Mouse (Mus musculus) heart, postnatal 0 days (tissue): ENCODE measurements around the gene Plxna2. TPM values are rescaled to one million over a fixed set of nuclear protein-coding genes. Genes with fewer than 3 reads are reported as not detected.

Source experiments
- ATAC-seq: fragments of 200-750 bp; cut with Nextera tagmentation; 2 replicates; pipeline ENCODE4 v1.8.0; 2017; ENCODE audit warnings: low read depth, moderate number of reproducible peaks, moderate library complexity; ENCODE audit not compliant: insufficient read depth
- DNase-seq: peaks from one replicate; pipeline ENCODE4 v3.0.0-alpha.2; 2016; ENCODE audit warnings: low spot score
- H3K27ac ChIP-seq: fragments of 300-500 bp; sonication (generic); 2 replicates; pipeline ENCODE4 v1.5.1; 2014; ENCODE audit warnings: low read depth, mild to moderate bottlenecking
- H3K27me3 ChIP-seq: fragments of 300-500 bp; sonication (generic); 2 replicates; pipeline ENCODE4 v1.6.1; 2014; ENCODE audit warnings: low read length, mixed read lengths; ENCODE audit not compliant: control insufficient read depth, insufficient read depth
- H3K36me3 ChIP-seq: fragments of 300-500 bp; sonication (generic); replicated peaks from 2 replicates; pipeline ENCODE4 v1.6.1; 2014; ENCODE audit warnings: low read length, mixed read lengths; ENCODE audit not compliant: control insufficient read depth, insufficient read depth
- H3K4me1 ChIP-seq: fragments of 300-500 bp; sonication (generic); 2 replicates; pipeline ENCODE4 v1.6.1; 2014; ENCODE audit warnings: antibody characterized with exemption; ENCODE audit not compliant: control insufficient read depth, insufficient read depth
- H3K4me2 ChIP-seq: fragments of 300-500 bp; sonication (generic); 2 replicates; pipeline ENCODE4 v1.6.1; 2014; ENCODE audit warnings: low read depth, mild to moderate bottlenecking, low read length, moderate library complexity
- H3K4me3 ChIP-seq: fragments of 300-500 bp; sonication (generic); 2 replicates; pipeline ENCODE4 v1.5.1; 2014; ENCODE audit warnings: low read depth, low read length
- H3K9ac ChIP-seq: fragments of 300-500 bp; sonication (generic); replicated peaks from 2 replicates; pipeline ENCODE4 v1.6.1; 2014; ENCODE audit warnings: low read depth, low read length, mixed read lengths
- H3K9me3 ChIP-seq: fragments of 300-500 bp; sonication (generic); replicated peaks from 2 replicates; pipeline ENCODE4 v1.6.1; 2016; ENCODE audit warnings: low read length; ENCODE audit not compliant: control insufficient read depth
- CTCF ChIP-seq: IDR thresholded peaks from 2 replicates; pipeline ENCODE4 v1.5.1; 2016; ENCODE audit warnings: antibody characterized with exemption, control low read depth, low read depth
- EP300 ChIP-seq: IDR thresholded peaks from 2 replicates; pipeline ENCODE4 v1.6.1; 2016; ENCODE audit warnings: antibody characterized with exemption, low read depth
- WGBS: fragments of 180-500 bp; shearing (Covaris S2); extraction: QIAGEN DNeasy Blood & Tissue Kit; methylation state at CpG from one replicate; pipeline ENCODE4 v1.1.7; 2014; 5-methylcytosine and 5-hydroxymethylcytosine counted together
- polyA plus RNA-seq: library from polyadenylated mRNA; unstranded; fragments of >200 nt; fragmentation: Nextera tagmentation; extraction: Ambion mirVana; gene quantifications from 2 replicates; pipeline ENCODE4 v1.2.1, GENCODE M21; 2015
- total RNA-seq: library from RNA; depleted of rRNA; stranded (reverse); fragments of >200 nt; gene quantifications from 2 replicates; pipeline ENCODE4 v1.2.3, GENCODE M21; 2014; ENCODE audit warnings: low replicate concordance

The Plxna2 gene
- total and polyA plus RNA-seq, 2 experiments from 2014 or later, result 4.0 to 14.4 TPM

DNA sequence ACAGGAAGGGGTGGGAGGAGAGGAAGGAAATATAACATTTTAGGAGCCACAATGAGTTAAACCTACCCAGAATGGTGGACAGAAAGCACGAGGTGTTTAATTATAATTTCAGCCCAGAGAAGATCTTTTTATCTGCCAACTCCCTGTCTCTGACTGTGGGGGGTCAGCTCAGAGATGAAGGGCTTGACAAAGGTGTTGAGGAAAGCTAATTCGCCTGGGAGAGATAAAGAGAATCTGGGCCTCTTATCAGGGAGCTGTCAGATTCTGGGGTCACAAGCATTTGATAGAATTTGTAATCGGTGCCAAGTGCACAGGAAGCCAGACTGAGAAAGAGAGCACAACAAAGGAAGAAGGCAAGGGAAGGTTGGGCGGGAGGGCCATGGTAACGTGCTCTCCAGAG is 144.9 kb downstream of the Plxna2 start:
- Histone ChIP-seq H3K9ac (no peak overlapping the region), H3K4me3 (no peak overlapping the region), H3K4me1 (no peaks in the 10 kb centered on the region), H3K27ac (no peak overlapping the region), H3K9me3 (no peaks in the 10 kb centered on the region), H3K36me3 (peaks cover 36% of the 10 kb centered on the region), H3K4me2 (no peak overlapping the region), H3K27me3 (no peaks in the 10 kb centered on the region)
- 26% methylated on average over 5 of the region's 5 CpGs for WGBS
- DNase-seq (no peak), ATAC-seq (no peak)
- TF ChIP-seq EP300 (no peak), CTCF (no peak)

DNA sequence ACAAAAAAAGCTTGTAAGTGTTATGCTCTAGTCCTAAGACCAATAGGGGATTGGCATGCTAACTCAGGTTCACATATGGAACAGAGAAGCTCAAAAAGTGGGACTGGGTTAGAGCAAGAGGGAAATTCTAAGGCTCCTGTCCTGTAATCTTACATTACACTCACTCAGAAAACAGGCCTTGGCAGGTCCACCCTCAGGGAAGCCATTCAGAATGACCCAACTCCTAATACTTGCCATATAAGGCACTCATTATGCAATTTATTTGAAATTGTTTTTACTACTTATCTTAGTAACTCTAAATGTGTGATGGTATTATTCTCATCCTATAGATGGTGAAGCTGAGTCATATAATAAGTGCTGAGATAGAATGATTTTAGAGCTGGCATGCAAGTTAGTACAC is 146.9 kb downstream of the Plxna2 start:
- no peak overlapping the region for H3K4me2 ChIP-seq
- no peaks in the 10 kb centered on the region for H3K9me3 ChIP-seq
- H3K27ac ChIP-seq, result no peak overlapping the region
- DNase-seq, result no peak
- no peak for TF ChIP-seq CTCF
- no peak for TF ChIP-seq EP300
- H3K4me1 ChIP-seq, result no peaks in the 10 kb centered on the region
- H3K27me3 ChIP-seq, result no peaks in the 10 kb centered on the region
- peaks cover 30% of the 10 kb centered on the region for H3K36me3 ChIP-seq
- no peak overlapping the region for H3K9ac ChIP-seq
- no peak for ATAC-seq
- no peak overlapping the region for H3K4me3 ChIP-seq

DNA sequence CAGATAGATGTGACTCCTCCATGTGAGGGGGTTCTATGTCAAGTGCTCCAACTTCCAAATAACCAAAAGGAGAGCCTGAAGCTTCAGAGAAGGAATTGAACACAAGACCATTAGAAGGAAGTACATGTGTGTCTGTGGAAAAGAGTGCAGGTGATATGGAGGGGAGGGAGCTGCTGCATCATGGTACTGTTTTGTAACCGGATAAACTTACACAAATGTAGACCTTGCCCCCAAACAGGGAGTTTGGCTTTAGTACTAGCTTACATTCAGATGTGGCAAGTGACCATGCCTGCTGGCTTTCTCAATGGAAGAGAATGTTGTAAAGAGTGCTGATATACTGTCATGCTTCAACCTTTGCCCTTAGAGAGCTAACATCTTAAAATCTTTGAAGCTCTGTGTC is 150.8 kb downstream of the Plxna2 start:
- Histone ChIP-seq H3K9ac (no peak overlapping the region), H3K36me3 (peaks cover 47% of the 10 kb centered on the region)

DNA sequence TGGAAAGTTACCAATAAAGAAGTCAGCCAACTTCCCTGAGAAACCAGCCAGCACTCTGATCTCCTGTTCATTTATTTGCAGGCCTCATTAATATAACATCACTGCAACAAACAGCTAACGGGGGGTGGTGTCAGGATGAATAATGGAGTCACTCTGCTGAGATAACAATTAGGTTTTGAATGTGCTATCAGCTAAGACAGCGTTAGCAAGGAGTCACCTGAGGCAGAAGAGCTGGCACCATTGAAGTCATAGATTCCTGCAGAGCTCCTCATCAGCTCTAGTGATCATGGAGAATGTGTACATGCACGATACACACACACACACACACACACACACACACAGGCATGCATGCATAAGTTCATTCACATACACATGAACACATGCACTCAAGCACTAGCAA is 154.0 kb downstream of the Plxna2 start:
- Histone ChIP-seq H3K27ac (no peak overlapping the region), H3K4me1 (no peaks in the 10 kb centered on the region), H3K9ac (no peak overlapping the region), H3K36me3 (peaks cover 37% of the 10 kb centered on the region), H3K9me3 (no peaks in the 10 kb centered on the region), H3K27me3 (no peaks in the 10 kb centered on the region), H3K4me2 (no peak overlapping the region), H3K4me3 (no peak overlapping the region)
- 75% methylated on average over 3 of the region's 3 CpGs for WGBS
- DNase-seq, result no peak
- ATAC-seq, result no peak
- no peak for TF ChIP-seq EP300
- no peak for TF ChIP-seq CTCF

More for the DNA sequence above, 150.8 kb downstream of the Plxna2 start:
- H3K27me3 ChIP-seq, result no peaks in the 10 kb centered on the region
- DNase-seq, result no peak
- H3K4me3 ChIP-seq, result no peak overlapping the region
- TF ChIP-seq EP300 (no peak), CTCF (no peak)
- H3K4me2 ChIP-seq, result no peak overlapping the region
- 90% methylated on average over 1 of the region's 1 CpGs for WGBS
- no peak overlapping the region for H3K27ac ChIP-seq
- no peaks in the 10 kb centered on the region for H3K4me1 ChIP-seq
- ATAC-seq, result no peak
- no peaks in the 10 kb centered on the region for H3K9me3 ChIP-seq

DNA sequence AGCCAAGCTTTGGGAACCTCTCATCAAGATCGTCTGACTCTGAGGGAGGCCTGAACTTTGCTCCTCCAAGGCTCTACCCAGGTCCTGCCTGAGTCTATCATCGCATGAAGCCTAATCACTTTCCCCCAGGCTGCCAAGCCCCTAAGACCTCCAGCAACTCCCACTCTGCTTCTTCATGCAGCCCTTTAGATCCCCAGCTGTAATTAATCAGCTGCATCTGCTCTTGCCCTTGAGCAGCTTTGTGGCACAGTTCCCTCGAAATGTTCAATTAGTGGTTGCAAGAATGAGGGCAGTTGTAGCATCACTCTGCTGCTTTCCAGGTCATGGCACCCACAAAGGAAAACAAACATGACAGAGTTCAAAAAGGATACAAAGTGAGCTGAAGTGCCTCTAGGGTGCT is 155.9 kb downstream of the Plxna2 start:
- DNase-seq, result no peak
- no peaks in the 10 kb centered on the region for H3K9me3 ChIP-seq
- no peaks in the 10 kb centered on the region for H3K4me1 ChIP-seq
- no peak overlapping the region for H3K9ac ChIP-seq
- ATAC-seq, result no peak
- 75% methylated on average over 3 of the region's 3 CpGs for WGBS
- no peak overlapping the region for H3K4me2 ChIP-seq
- no peaks in the 10 kb centered on the region for H3K27me3 ChIP-seq
- TF ChIP-seq EP300 (no peak), CTCF (no peak)
- H3K36me3 ChIP-seq, result peaks cover 30% of the 10 kb centered on the region
- no peak overlapping the region for H3K4me3 ChIP-seq
- H3K27ac ChIP-seq, result no peak overlapping the region

DNA sequence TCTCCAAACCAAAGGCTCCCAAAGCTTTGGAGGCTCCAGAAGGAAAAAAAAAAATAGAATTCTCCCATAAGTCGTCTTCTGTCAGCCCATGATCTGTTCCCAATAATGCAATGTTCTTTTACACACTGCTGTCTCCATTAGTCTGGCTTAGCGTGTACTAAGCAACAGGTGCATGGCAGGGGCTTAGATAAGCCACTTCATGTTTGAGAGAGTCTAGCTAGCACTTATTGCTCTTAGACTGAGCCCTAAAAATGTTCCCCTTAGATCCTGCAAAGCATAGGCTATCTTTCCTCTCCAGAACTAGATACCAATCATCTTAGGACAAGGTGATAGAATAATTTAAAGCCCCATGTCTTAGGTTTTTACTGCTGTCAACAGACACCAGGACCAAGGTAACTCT is 156.3 kb downstream of the Plxna2 start:
- ATAC-seq, result no peak
- Histone ChIP-seq H3K4me3 (no peak overlapping the region), H3K36me3 (peaks cover 34% of the 10 kb centered on the region), H3K4me2 (no peak overlapping the region), H3K9me3 (no peaks in the 10 kb centered on the region), H3K27ac (no peak overlapping the region), H3K9ac (no peak overlapping the region), H3K4me1 (no peaks in the 10 kb centered on the region), H3K27me3 (no peaks in the 10 kb centered on the region)
- TF ChIP-seq CTCF (no peak), EP300 (no peak)
- DNase-seq, result no peak
- 74% methylated on average over 2 of the region's 2 CpGs for WGBS
